Mouse (Mus musculus) gastrocnemius, postnatal 36 days (tissue): Measurements from ENCODE around the gene Dab1. TPM values are rescaled to one million over a fixed set of nuclear protein-coding genes. Genes with fewer than 3 reads are reported as not detected.
A peak's percentile ranks its signal among the peaks of the same experiment; 100 is the strongest.

Experiments used
- DNase-seq, 2 experiments: peaks; one replicate each; pipeline ENCODE4 v3.0.0; 2022
- intact Hi-C: fragments of 180-260 bp; cut with DNase I; formaldehyde crosslinking; loops from one replicate; pipeline ENCODE4 v1.15.1; 2025
- total RNA-seq, 2 experiments: library from RNA; stranded (reverse); gene quantifications; 2 replicates each; pipeline ENCODE4 v1.2.3; 2021

Dab1 gene
- total RNA-seq, 2 experiments from 2014 or later, result 0.05 TPM; not detected in 1

DNA sequence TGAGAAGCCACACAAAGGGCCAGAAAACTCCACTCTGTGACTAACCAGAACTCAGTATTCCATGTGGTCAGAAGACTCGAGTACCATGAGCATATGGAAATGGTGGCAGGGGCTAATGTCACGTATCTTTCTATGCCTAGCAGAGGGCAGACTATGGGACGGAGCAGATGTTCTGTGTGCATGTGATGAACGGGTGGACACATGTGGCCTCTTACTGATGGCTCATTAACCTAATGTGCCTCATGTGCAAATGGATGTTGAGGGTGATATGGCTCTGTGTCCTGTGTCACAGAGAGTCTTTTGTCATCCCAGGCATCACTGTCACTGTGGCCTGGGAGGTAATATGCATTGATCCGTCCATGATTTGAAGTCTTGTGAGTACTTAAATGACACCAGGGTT lies 1021.5 kb downstream of the Dab1 start:
- intact Hi-C loops, result no loop called here
- no peak for DNase-seq

GRCm38 (mm10) chr4:104642761-104643469 lies 1023.8 kb downstream of the Dab1 start:
- intact Hi-C loops, result no loop called here
- DNase-seq, result no peak

- DNase-seq, result no peak
- intact Hi-C loops, result no loop called here
Measured at GRCm38 (mm10) chr4:104643534-104644356, 1024.6 kb downstream of the Dab1 start.

GRCm38 (mm10) chr4:104644357-104644630 lies 1025.1 kb downstream of the Dab1 start:
- intact Hi-C loops, result no loop called here
- DNase-seq, result no peak

DNA sequence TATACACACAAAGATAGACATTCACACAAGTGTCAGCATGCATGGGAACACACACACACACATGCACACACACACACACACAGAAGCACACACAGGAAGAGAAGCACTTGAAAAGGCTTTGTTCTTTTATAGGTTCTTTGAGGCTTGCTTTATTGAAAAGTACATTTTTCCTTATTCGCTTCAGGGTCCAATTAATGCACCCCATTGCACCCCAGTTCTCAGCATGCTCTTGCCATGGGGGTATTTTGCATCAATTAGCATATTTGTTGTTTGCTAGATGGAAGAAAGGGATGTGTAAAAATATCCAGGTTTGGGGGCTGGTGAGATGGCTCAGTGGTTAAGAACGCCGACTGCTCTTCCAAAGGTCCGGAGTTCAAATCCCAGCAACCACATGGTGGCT lies 1025.7 kb downstream of the Dab1 start:
- DNase-seq, result no peak
- intact Hi-C loops, result no loop called here

DNA sequence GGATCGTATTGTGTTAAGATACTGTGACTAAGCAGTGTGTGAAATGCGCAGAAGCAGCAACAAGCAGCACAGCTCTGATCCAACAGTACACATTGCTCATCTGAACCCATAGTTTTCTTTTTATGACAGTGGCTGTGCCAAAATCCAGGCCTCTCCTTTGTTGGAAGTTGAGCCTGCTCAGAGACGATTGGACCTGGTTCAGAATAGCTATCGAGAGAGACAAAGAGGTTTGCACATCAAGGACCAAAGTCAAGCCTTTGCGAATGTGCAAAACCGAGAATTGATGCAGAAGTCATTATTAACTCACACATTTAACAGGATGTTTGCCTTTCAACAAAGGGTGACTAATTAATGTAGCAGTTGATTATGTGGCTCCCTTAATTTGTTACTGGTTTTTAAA lies 1032.6 kb downstream of the Dab1 start:
- intact Hi-C loops, result no loop called here
- no peak for DNase-seq

DNA sequence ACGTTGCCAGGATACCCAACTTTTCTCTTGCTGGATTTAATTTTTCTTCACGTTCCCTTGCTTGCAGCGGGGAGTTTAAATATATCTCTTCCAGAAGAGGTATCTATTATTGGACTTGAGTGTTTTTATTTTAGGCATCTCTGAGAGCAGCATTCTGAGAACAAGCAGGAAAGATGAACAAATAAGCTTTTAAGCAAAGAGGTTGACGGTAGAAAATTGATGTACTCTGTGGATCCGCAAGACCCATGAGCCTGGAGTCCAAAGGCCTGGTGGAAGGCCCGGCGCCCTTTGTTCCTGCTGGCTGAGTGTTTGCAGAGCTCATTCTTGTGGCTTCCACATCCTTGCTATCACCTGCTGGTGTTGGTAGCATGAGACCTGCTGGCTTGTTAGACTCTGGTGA lies 1037.6 kb downstream of the Dab1 start:
- DNase-seq, result no peak
- intact Hi-C loops, result no loop called here

DNA sequence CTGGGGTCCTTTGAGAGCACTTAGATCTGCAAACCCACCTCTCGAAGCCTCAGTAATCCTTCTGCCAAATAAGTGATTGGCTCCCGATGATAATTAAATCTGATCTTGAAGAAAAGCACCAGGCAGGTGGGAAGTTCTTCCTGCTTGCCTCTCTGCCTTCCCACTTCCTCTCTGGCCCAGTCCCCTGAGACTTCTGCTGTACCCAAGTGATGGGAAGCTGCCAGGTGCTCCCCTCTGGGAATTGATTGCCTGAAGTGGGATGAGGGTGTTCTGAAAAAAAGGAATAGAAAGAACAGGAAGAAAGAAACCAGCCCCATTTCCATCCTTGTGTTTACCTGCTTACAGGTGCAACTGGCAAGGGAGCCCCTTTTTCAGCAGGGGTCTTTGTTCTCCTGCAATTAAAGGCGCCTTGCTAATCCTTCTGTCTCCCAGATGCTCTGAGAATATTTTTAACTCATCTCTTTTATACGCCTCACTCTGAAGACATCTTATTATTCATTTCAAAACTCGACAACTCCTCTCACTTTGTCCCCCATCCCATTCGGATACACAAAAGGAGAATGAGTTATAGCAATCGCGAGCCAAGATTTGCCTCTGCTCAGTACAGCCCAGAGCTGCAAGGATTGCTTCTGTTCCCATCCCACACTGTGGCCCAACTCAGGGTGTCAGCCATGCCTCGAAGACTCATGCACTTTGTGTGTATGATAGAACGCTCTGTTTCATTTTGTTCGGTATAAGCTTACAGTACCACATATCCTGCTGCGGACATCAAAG lies 1043.9 kb downstream of the Dab1 start:
- intact Hi-C loops, result no loop called here
- DNase-seq, result no peak

DNA sequence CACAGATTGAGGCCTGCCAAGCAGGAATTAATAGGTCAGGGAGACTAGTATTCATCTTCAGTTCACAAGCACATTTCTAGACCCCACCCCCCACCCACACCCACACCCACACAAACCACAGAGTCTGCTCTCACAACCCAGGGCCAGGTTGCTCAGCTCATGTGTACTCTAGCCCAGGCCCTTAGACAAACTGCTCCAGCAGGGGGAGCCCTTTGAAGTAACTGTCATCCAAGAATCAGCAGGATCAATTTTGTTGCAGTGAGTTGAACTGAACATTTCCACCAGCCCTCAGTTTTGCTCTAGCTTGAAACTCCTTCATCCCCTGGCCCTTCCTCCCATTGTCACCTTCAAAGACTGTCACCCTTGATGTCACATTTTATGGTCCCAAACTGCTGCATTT lies 1046.4 kb downstream of the Dab1 start:
- DNase-seq, result peak in 1 of 2 experiments; percentile 8
- intact Hi-C loops, result loop anchor here (5.0 kb wide), 1 partner anchor 227 kb away; no protein-coding TSS in a partner anchor

DNA sequence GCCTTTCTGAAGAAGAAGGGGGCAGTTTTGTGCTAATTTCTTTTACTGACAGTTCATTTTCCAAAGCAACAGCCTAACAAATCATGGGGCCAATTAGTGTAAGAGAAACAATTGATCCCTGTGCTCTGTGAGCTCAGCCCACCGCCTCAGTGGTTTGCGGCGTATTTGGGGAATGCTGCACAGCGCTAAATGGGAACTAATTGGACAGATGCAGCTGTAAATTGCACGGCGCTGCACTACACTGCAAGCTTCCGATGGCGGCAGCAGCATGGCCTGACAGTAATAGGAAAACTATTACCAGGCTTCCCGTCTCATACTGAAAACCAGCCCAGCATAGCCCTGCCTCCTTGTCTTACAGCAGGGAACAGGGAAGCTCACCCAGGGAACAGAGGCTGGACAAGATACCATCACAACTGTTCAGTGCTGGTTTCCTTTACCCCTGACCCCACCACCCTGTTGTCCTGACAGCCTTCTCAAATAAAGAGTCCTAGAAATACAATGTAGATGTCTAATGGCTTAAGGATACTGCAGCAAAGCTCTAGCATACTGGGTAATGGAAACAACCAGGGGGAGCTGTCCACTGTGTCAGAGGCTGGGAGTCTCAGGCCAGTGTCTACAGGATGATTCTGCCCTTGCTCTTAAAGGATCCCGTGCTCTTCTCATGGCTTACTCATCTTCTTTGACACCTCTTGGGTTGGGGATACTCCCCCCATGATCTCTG lies 1047.8 kb downstream of the Dab1 start:
- no peak for DNase-seq
- intact Hi-C loops, result loop anchor here (5.0 kb wide), 1 partner anchor 225 kb away; no protein-coding TSS in a partner anchor

DNA sequence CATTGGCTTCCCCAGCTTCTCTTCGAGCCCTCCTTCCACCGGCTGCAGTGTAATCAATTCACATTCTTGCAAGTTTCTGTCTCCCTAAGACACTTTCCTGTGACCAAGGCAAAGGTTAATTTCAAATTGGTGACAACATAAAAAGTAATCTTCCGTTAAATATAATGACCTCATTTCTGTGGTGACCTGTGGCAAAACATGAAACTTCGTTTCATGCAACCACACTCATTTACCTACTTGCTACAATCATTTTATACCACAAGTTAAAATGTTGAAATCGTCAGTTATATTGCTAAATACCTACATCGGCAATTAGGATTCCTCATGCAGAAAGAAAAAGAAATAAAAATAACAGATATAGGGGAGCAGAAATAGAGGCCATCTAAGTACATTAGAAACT lies 1048.9 kb downstream of the Dab1 start:
- DNase-seq, result no peak
- intact Hi-C loops, result loop anchor here (5.0 kb wide), 1 partner anchor 224 kb away; no protein-coding TSS in a partner anchor

GRCm38 (mm10) chr4:104669406-104669805 lies 1050.2 kb downstream of the Dab1 start:
- no peak for DNase-seq
- intact Hi-C loops, result loop anchor here (5.0 kb wide), 1 partner anchor 223 kb away; no protein-coding TSS in a partner anchor

- DNase-seq, result no peak
- intact Hi-C loops, result no loop called here
Measured at GRCm38 (mm10) chr4:104670741-104671140, 1051.6 kb downstream of the Dab1 start.

DNA sequence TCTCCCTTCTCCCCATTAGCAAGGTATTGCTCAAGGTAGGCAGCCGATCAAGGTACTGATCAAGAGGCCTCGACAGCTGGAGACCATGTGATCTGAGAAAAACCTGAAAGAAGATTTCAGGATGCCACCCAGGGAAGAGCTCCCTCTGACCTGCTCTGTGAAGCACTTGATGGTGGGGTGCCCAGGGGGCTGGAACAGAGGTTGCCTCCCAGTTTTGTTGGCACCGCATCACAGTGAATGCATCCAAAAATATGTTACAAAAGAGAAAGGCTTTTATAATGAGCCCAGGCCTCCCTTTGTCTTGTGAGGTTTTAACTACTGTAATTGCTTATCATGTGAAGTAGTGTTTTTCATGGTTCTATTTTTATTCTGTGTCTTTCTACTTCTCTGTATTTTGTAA lies 1054.2 kb downstream of the Dab1 start:
- intact Hi-C loops, result no loop called here

GRCm38 (mm10) chr4:104674706-104675105 lies 1055.5 kb downstream of the Dab1 start:
- intact Hi-C loops, result no loop called here

More for the DNA sequence above, 1054.2 kb downstream of the Dab1 start:
- no peak for DNase-seq

GRCm38 (mm10) chr4:104678234-104678633 lies 1059.1 kb downstream of the Dab1 start:
- intact Hi-C loops, result no loop called here
- DNase-seq, result no peak

More at GRCm38 (mm10) chr4:104674706-104675105, 1055.5 kb downstream of the Dab1 start:
- DNase-seq, result no peak

DNA sequence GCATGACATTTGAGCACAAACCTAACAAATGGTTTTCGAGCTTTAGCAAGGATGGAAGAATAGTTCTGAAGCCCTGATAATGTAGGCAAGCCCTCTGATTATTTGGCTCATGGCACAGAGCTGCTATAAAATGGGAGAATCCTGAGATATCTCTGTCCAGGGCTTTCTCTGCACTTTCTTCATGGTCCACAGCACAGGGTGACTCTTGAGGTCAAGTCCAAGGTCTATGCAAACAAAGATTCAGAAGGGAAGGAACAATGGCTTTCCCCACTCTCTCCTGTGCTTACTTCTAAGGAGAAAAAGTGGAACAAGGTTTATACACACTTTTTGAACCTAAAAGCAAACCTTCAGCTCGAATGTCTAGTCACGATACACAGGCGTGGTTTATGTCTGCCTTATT lies 1061.3 kb downstream of the Dab1 start:
- intact Hi-C loops, result no loop called here
- no peak for DNase-seq

DNA sequence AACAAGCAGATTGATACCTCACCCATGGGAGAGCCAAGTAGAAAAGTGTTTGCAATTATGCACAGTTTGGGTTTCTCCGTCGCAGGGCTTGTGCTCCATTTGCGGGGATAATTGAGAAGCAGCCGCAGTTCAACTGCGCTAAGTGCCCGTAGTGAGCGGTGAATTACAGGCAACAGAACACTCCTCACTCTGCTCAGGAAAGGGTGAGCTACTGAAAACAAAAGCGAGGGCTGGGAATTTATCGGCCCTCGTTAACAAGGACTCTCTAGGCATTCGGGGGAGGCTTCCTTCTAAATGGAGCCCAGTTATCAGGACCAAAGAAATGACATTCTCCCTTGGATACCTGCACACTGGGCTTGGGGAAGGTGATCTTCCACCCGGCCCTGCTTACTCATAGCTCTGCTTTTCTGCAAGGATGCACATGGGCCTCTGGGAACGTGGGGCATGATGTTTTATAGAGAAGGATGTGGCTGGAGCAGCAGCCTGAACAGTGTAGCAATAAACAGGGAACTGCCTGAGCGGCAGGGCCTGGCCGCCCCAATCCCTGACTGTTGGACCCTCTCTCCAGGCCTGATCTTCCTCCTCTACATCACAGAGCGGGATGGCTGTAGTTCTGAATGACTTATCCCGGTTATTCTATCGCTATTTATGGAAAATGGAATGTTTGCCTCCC lies 1067.1 kb downstream of the Dab1 start:
- intact Hi-C loops, result no loop called here
- DNase-seq, result no peak

- DNase-seq, result no peak
- intact Hi-C loops, result no loop called here
Measured at GRCm38 (mm10) chr4:104689047-104689446, 1069.9 kb downstream of the Dab1 start.

DNA sequence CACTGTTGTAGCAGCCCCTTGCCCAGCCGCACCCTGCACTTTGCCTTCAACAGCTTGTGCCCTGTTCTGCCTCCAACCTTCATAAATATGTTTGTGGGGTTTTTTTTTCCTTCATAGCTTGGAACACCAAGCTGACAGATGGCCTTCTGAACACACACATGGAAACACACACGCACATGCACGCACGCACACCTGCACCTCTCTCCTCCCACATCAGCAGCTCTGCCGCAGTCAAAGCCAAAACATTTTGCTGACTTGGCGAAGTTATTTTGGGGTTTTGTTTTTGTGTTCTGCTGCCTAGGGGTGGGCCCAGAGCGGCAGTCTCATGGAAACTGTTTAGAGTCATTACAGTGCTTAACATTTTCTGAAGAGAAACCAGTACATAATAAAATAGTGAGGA lies 1071.9 kb downstream of the Dab1 start:
- intact Hi-C loops, result no loop called here

More for the DNA sequence above, 1071.9 kb downstream of the Dab1 start:
- DNase-seq, result no peak
